Mouse (Mus musculus): ENCODE results near the gene Spata1. TPM values are rescaled to one million over a fixed set of nuclear protein-coding genes. Genes with fewer than 3 reads are reported as not detected.

Spata1 gene
- polyA plus RNA-seq, 1 experiment from 2014 or later, result 6.0 TPM

- H3K4me3 ChIP-seq, result peak overlapping the region; percentile 90
- peaks cover 30% of the 10 kb centered on the region for H3K36me3 ChIP-seq (replicated peaks)
- H3K4me1 ChIP-seq, result peaks cover 20% of the 10 kb centered on the region
- WGBS, result under 1% methylated on average over 57 of the region's 57 CpGs
- no peaks in the 10 kb centered on the region for H3K27me3 ChIP-seq (replicated peaks; ENCODE audit: low read depth, poor library complexity, severe bottlenecking)
- H3K27ac ChIP-seq (replicated peaks), result peak overlapping the region; percentile 98
- DNase-seq (ENCODE audit: low spot score), result peak; percentile 82
- H3K9me3 ChIP-seq, result no peaks in the 10 kb centered on the region
Measured at GRCm38 (mm10) chr3:146500003-146500809, 653 bp upstream of the Spata1 start.

- no peaks in the 10 kb centered on the region for H3K9me3 ChIP-seq
- peaks cover 18% of the 10 kb centered on the region for H3K36me3 ChIP-seq (replicated peaks)
- peak overlapping the region; percentile 98 for H3K27ac ChIP-seq (replicated peaks)
- peaks cover 20% of the 10 kb centered on the region for H3K4me1 ChIP-seq
- no peak for DNase-seq (ENCODE audit: low spot score)
- H3K27me3 ChIP-seq (replicated peaks; ENCODE audit: low read depth, poor library complexity, severe bottlenecking), result no peaks in the 10 kb centered on the region
- WGBS, result 4% methylated on average over 13 of the region's 13 CpGs
- peak overlapping the region; percentile 90 for H3K4me3 ChIP-seq
Measured at GRCm38 (mm10) chr3:146498989-146499388, 564 bp downstream of the Spata1 start.

- no peaks in the 10 kb centered on the region for H3K36me3 ChIP-seq (replicated peaks)
- no peaks in the 10 kb centered on the region for H3K27me3 ChIP-seq (replicated peaks; ENCODE audit: low read depth, poor library complexity, severe bottlenecking)
- H3K27ac ChIP-seq (replicated peaks), result no peak overlapping the region
- H3K4me3 ChIP-seq, result no peak overlapping the region
- 70% methylated on average over 8 of the region's 8 CpGs for WGBS
- no peaks in the 10 kb centered on the region for H3K9me3 ChIP-seq
- no peak for DNase-seq (ENCODE audit: low spot score)
- peaks cover 3% of the 10 kb centered on the region; the same call in 1 of the 2 replicates for H3K4me1 ChIP-seq
Measured at GRCm38 (mm10) chr3:146494941-146495340, 4.6 kb downstream of the Spata1 start.

- 78% methylated on average over 4 of the region's 4 CpGs for WGBS
- Histone ChIP-seq H3K9me3 (no peaks in the 10 kb centered on the region), H3K4me1 (no peaks in the 10 kb centered on the region), H3K27ac (replicated peaks) (no peak overlapping the region), H3K4me3 (no peak overlapping the region), H3K27me3 (replicated peaks; ENCODE audit: low read depth, poor library complexity, severe bottlenecking) (no peaks in the 10 kb centered on the region), H3K36me3 (replicated peaks) (no peaks in the 10 kb centered on the region)
- DNase-seq (ENCODE audit: low spot score), result no peak
Measured at GRCm38 (mm10) chr3:146486464-146486863, 13.1 kb downstream of the Spata1 start.

- DNase-seq (ENCODE audit: low spot score), result no peak
- Histone ChIP-seq H3K9me3 (no peaks in the 10 kb centered on the region), H3K27me3 (replicated peaks; ENCODE audit: low read depth, poor library complexity, severe bottlenecking) (no peaks in the 10 kb centered on the region), H3K4me3 (no peak overlapping the region), H3K36me3 (replicated peaks) (no peaks in the 10 kb centered on the region), H3K4me1 (no peaks in the 10 kb centered on the region), H3K27ac (replicated peaks) (no peak overlapping the region)
- WGBS, result 78% methylated on average over 2 of the region's 2 CpGs
Measured at GRCm38 (mm10) chr3:146482044-146482443, 17.5 kb downstream of the Spata1 start.

- no peak for DNase-seq (ENCODE audit: low spot score)
- WGBS, result 93% methylated on average over 3 of the region's 3 CpGs
- Histone ChIP-seq H3K4me3 (no peak overlapping the region), H3K27me3 (replicated peaks; ENCODE audit: low read depth, poor library complexity, severe bottlenecking) (no peaks in the 10 kb centered on the region), H3K36me3 (replicated peaks) (no peaks in the 10 kb centered on the region), H3K27ac (replicated peaks) (no peak overlapping the region), H3K9me3 (no peaks in the 10 kb centered on the region), H3K4me1 (no peaks in the 10 kb centered on the region)
Measured at GRCm38 (mm10) chr3:146474428-146474827, 25.1 kb downstream of the Spata1 start.

GRCm38 (mm10) chr3:146473741-146474140 is 25.8 kb downstream of the Spata1 start:
- no peak overlapping the region for H3K4me3 ChIP-seq
- no peak overlapping the region for H3K27ac ChIP-seq (replicated peaks)
- no peaks in the 10 kb centered on the region for H3K27me3 ChIP-seq (replicated peaks; ENCODE audit: low read depth, poor library complexity, severe bottlenecking)
- DNase-seq (ENCODE audit: low spot score), result no peak
- no peaks in the 10 kb centered on the region for H3K36me3 ChIP-seq (replicated peaks)
- H3K4me1 ChIP-seq, result no peaks in the 10 kb centered on the region
- no peaks in the 10 kb centered on the region for H3K9me3 ChIP-seq

- Histone ChIP-seq H3K4me3 (no peak overlapping the region), H3K9me3 (no peaks in the 10 kb centered on the region), H3K36me3 (replicated peaks) (no peaks in the 10 kb centered on the region), H3K27ac (replicated peaks) (no peak overlapping the region), H3K27me3 (replicated peaks; ENCODE audit: low read depth, poor library complexity, severe bottlenecking) (no peaks in the 10 kb centered on the region), H3K4me1 (no peaks in the 10 kb centered on the region)
- DNase-seq (ENCODE audit: low spot score), result no peak
- 68% methylated on average over 4 of the region's 4 CpGs for WGBS
Measured at GRCm38 (mm10) chr3:146472657-146473056, 26.9 kb downstream of the Spata1 start.

- Histone ChIP-seq H3K4me3 (no peak overlapping the region), H3K27ac (replicated peaks) (no peak overlapping the region), H3K9me3 (no peaks in the 10 kb centered on the region), H3K27me3 (replicated peaks; ENCODE audit: low read depth, poor library complexity, severe bottlenecking) (no peaks in the 10 kb centered on the region), H3K4me1 (no peaks in the 10 kb centered on the region), H3K36me3 (replicated peaks) (no peaks in the 10 kb centered on the region)
- WGBS, result 87% methylated on average over 2 of the region's 2 CpGs
- no peak for DNase-seq (ENCODE audit: low spot score)
Measured at GRCm38 (mm10) chr3:146469226-146469625, 30.3 kb downstream of the Spata1 start.

GRCm38 (mm10) chr3:146462939-146463338 is 36.6 kb downstream of the Spata1 start:
- no peaks in the 10 kb centered on the region for H3K27me3 ChIP-seq (replicated peaks; ENCODE audit: low read depth, poor library complexity, severe bottlenecking)
- no peaks in the 10 kb centered on the region for H3K9me3 ChIP-seq
- H3K27ac ChIP-seq (replicated peaks), result no peak overlapping the region
- DNase-seq (ENCODE audit: low spot score), result no peak
- whole genome bisulfite sequencing, result 61% methylated on average over 2 of the region's 2 CpGs
- H3K4me3 ChIP-seq, result no peak overlapping the region
- no peaks in the 10 kb centered on the region for H3K4me1 ChIP-seq
- H3K36me3 ChIP-seq (replicated peaks), result no peaks in the 10 kb centered on the region

- Histone ChIP-seq H3K27ac (replicated peaks) (no peak overlapping the region), H3K9me3 (no peaks in the 10 kb centered on the region), H3K4me1 (peaks cover 17% of the 10 kb centered on the region), H3K27me3 (replicated peaks; ENCODE audit: low read depth, poor library complexity, severe bottlenecking) (no peaks in the 10 kb centered on the region), H3K36me3 (replicated peaks) (no peaks in the 10 kb centered on the region), H3K4me3 (no peak overlapping the region)
- no peak for DNase-seq (ENCODE audit: low spot score)
- WGBS, result 89% methylated on average over 5 of the region's 5 CpGs
Measured at GRCm38 (mm10) chr3:146451375-146451774, 48.2 kb downstream of the Spata1 start.

GRCm38 (mm10) chr3:146450371-146450841 is 49.1 kb downstream of the Spata1 start:
- H3K4me1 ChIP-seq, result peaks cover 17% of the 10 kb centered on the region
- DNase-seq (ENCODE audit: low spot score), result peak; percentile 95
- peak overlapping the region; percentile 91 for H3K27ac ChIP-seq (replicated peaks)
- peaks cover 7% of the 10 kb centered on the region for H3K36me3 ChIP-seq (replicated peaks)
- H3K4me3 ChIP-seq, result peak overlapping the region; percentile 68
- H3K9me3 ChIP-seq, result no peaks in the 10 kb centered on the region
- H3K27me3 ChIP-seq (replicated peaks; ENCODE audit: low read depth, poor library complexity, severe bottlenecking), result no peaks in the 10 kb centered on the region
- WGBS, result under 1% methylated on average over 29 of the region's 29 CpGs

- Histone ChIP-seq H3K36me3 (replicated peaks) (peaks cover 12% of the 10 kb centered on the region), H3K4me1 (peaks cover 17% of the 10 kb centered on the region), H3K27ac (replicated peaks) (peak within 1 kb of the TSS; percentile 91), H3K4me3 (peak within 1 kb of the TSS; percentile 68), H3K27me3 (replicated peaks; ENCODE audit: low read depth, poor library complexity, severe bottlenecking) (no peaks in the 10 kb centered on the region), H3K9me3 (no peaks in the 10 kb centered on the region)
- WGBS, result 56% methylated on average over 9 of the region's 9 CpGs
- no peak for DNase-seq (ENCODE audit: low spot score)
Measured at GRCm38 (mm10) chr3:146449745-146450250, 49.8 kb downstream of the Spata1 start, which contains the start of gene Ctbs. Ctbs (plus strand) TSS chr3:146449795.
